Mouse (Mus musculus) ZHBTc4 (cell line): ENCODE results near the gene Olfr1079.
"Not testable (repeated sequence)": the region's sequence is repeated elsewhere in the genome, so short reads cannot be mapped to it uniquely, and the experiment has no call there.

Source experiments
- DNase-seq: peaks from one replicate; pipeline ENCODE4 v3.0.0-alpha.2; 2011; ENCODE audit warnings: low read depth, low spot score

Gene Olfr1079

DNA sequence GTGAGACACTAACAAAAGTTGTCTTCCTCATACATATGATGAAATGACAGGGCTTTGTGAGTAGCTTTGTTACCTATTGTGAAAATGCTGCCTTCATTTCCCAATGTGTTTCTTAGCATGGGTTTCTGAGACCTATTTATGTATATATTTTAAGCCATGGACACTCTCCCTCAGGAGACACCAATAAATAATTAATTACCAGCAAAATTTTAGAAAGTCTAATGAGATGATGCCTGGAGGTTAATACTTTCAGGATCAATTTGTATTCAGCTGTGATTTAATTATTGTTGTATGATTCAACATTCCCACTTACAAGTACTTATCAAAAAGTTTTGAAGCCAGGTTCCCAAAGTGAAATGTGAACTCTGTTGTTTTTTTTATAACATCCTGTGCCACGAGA lies at the start of gene Olfr1079:
Gene Olfr1079 (minus strand): TSS at position 101 of the 400 bp plus-strand sequence.
- no peak for DNase-seq

DNA sequence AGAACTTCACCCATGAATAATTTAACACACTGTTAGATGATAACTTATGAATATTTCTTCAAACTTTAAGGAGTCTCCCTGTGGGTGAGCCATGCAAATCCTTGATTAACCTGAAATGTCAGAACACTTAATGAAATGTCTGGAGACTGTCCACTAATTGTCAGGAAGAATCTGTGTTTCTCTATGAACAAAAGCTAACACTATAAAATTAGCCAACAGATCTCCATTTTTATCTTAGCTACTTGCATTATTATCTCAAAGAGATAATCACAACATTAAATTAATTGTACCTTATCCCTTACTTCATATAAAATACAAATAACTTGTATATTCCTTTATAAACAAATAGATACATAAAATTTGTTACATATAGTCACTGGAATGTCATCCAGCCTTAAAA lies 15.9 kb upstream of the Olfr1079 start, which contains the start of gene Olfr1080:
Gene Olfr1080 (minus strand): TSS at position 101 of the 400 bp plus-strand sequence.
- not testable (repeated sequence) for DNase-seq

DNA sequence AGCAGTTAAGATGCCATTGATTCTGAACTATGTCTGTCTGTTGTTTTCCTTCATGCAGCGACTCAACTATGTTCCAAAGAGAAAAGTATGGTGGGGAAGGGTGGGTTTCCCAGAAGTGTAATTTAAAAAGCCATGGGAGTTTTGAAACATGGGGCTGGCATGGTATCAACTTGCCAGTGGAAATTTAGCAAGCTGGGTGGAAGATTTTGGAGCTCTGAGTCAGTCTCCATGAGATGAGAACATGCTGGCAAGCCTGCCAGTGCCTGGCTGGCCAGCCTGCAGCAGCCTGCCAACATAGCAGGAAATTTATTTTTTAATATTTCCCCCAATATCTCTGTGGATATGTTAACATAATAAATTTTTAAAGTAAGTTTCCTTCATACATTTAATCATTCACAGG lies 11.3 kb downstream of the Olfr1079 start:
- no peak for DNase-seq

DNA sequence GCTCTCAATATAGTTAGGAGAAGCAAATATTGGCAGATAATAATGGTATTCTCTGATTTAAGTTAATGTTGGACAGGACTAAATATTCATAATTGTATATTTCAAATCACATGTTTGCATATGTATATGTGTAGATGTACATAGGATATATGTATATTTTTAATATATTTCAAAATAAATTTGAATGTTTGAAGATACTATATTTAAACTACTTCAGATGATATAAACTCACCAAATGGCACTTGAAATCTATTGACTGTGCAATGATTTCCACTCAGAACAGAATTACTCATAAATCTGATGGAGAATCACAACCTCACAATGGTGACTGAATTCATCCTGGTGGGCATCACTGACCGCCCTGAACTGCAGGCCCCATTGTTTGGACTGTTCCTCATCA lies 34.1 kb downstream of the Olfr1079 start, which contains the start of gene Olfr1076:
Gene Olfr1076 (plus strand): TSS at position 301 of the 400 bp plus-strand sequence.
- no peak for DNase-seq

DNA sequence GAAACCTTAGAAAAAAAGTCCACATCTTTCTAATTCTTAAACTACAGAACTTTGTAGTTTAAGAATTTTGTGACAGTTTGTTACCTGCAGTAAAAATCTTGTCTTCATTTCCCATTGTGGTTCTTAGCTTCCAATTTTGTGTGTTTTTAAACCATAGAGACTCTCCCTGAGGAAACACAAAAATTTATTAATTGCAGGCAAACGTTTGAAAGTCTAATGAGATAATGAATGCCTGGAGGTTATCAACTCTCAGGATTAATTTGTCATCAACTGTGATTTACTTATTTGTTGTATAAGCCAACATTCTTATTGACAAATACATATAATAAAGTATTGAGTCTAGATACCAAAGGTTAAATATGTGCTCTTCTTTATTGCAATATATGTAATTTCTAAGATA lies 55.0 kb downstream of the Olfr1079 start, which contains the start of gene Olfr228:
Gene Olfr228 (minus strand): TSS at position 101 of the 400 bp plus-strand sequence.
- DNase-seq, result no peak
